Mouse (Mus musculus) ovary, adult 18-20 months (tissue): ENCODE data around the gene Plxnd1.
A peak's percentile ranks its signal among the peaks of the same experiment; 100 is the strongest.

ENCODE experiments used
- DNase-seq: peaks from one replicate; pipeline ENCODE4 v3.0.0; 2022; ENCODE audit warnings: low spot score, mixed read lengths

The Plxnd1 gene

GRCm38 (mm10) chr6:115998758-115999157 is 4.0 kb upstream of the Plxnd1 start:
- no peak for DNase-seq

- no peak for DNase-seq
These were observed 3.0 kb upstream of the Plxnd1 start for GRCm38 (mm10) chr6:115997726-115998311.

- no peak for DNase-seq
These were observed 1.5 kb upstream of the Plxnd1 start for GRCm38 (mm10) chr6:115996171-115996851.

DNA sequence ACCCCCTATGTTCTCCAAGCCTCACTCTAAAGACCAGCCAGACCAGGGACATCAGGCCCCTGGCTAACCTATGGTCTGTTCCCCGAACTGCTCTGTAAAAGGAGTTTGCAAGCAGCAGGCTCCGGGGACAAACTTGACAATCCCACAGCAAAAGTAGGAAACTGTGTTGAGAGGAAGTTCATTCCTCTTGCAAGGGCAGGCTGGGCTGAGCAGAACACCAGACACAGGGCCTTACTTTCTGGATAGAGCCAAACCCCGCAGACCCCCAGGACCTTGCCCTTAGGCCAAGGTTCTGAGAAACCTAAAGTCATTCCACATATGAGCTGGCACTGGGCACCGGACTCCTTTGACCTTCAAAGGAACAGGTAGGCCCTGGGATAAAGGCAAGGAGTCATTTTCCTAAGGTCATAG is 731 bp upstream of the Plxnd1 start:
- no peak for DNase-seq

DNA sequence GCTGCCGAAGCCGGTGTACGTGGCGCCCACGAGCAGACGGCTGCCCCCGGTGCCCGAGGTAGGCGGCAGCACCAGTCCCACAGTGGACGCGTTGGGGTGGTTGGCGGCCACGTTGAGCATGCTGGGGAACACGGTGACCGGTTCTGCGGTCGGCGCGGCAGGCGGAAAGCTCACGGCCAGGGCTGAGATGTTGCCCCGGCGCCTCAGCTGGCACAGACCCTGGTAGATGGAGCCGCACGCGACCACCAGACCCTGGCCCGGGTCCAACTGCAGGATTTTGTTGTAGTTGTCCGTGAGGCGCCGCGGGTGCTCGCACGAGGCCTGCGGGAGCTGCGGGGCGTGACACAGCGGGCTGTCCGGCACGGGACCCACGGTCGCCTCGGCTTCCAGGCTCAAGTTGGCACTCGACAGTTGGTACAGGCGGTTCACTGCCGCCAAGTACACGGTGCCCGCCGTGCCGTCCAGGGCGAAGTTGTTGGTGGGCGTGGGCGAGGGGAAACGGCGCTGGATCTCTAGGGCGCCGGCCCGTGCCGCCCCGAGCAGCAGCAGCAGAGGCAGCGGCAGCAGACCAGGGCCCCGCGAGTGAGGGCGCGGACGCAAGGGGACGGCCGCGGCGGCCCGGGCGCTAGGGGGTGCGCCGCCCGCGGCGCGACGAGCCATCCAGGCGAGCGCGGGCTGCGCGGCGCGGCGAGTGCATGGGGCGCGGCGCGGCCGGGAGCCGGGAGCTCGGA is 494 bp downstream of the Plxnd1 start:
- no peak for DNase-seq

- DNase-seq, result no peak
These were observed 1.2 kb downstream of the Plxnd1 start for GRCm38 (mm10) chr6:115993463-115994145.

DNA sequence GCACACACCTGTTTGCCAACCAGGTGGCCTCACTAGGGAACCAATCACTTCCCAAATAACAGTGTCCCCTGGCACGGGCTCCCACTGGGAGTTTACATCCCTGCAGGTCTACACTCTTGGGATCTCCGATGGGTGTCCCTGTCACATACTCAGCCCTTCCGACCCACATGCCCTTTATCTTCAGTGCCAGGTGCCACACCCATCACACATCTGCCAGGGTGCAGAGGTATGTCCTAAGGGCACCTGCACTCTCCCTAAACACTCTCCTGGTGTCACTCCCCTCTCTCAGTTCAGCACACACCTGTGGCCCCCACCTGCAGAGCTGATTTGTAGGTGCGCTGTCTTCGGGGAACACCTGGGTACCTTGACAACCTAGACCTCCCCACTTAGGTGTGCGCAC is 1.8 kb downstream of the Plxnd1 start:
- DNase-seq, result no peak

- no peak for DNase-seq
These were observed 2.8 kb downstream of the Plxnd1 start for GRCm38 (mm10) chr6:115991881-115992620.

DNA sequence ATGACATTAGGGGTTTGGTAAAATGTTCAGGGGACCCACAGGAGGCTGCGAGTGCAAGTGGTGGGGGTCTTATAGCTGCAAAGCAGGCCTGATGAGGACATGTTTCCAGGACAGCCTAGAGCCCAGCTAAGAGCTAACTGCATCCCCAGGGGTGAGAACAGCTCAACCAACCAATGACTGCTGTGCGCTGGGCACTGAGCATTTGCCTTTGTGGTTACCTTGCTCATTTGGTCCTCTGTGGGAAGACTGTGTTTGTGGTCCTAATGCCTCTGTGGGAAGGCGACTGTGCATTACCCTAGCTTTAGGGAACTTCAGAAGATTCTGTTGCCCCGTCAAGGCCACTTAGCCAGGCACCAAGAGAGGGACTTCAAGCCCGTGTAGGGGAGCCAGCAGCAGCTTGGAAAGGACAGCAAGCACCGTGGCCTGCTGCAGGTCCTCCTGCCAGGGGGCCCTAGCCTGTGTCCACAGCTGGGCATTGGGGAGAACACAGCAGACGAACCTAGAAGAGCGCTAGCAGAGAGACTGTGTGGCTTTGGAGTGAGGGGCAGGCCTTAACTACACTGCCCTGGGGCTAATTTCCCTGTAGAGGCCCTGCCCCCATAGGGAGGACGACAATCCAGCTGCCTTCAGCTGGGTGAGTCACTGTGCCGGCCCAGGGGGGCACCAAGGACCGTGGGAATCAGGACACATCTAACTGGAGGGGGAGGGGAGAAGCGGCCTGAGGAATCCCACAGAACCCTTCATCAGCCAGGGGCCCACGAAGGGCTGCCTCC is 3.5 kb downstream of the Plxnd1 start:
- DNase-seq, result no peak

- no peak for DNase-seq
These were observed 4.3 kb downstream of the Plxnd1 start for GRCm38 (mm10) chr6:115990479-115990878.

DNA sequence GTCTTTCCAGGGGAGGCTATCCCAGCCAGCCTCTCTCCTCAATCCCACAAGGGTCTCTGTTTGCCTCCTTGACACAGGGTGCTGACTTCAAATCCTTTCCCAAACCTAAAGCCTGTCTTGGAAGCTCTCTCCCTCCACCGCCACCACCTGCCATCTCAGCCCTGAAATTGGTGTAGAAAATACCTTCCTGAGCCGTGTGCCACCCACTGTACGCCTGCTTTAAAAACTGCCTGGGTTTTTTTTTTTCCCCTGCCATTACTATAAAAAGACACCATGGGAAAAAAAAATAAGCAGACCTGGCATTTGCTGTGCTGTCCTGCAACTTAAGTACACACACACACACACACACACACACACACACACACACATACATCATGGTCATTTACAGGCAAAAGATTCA is 4.7 kb downstream of the Plxnd1 start:
- DNase-seq, result no peak

DNA sequence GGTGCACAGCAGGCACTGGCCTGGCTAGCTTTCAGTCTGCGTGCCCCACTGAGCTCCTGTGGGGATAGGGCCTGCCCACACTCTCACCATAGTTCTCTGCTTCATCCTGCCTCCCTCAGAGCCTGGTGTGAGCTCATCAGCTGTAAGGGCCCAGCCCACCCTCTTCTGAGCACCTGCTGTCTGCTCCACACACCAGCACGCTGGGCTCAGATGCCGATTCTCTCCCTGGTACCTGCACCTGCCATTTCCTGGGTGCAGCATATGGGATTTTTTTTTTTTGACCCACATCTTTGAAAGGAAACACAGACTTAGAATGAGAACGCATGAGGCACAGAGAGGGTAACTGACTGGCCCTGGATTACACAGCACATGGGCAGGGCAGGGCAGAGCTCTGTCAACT is 5.2 kb downstream of the Plxnd1 start:
- DNase-seq, result no peak

DNA sequence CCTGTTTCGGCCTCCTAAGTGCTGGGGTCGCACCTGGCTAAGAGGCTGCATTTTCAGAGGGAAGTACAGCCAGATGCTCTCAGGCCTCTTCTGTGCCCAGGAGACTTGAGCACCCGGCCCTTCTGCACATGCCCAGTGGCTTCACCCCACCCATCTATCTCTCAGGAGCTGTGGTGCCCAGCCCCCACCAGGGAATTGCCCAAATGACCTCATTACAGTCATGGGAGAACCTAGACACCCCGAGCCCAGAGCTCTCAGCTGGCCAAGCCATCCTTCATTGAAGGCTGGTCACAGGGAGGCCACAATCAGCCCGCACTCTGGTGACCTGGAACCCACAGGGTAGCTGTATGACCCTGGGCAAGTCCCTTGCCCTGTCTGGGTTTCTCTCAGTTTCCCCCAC is 5.8 kb downstream of the Plxnd1 start:
- DNase-seq, result no peak

DNA sequence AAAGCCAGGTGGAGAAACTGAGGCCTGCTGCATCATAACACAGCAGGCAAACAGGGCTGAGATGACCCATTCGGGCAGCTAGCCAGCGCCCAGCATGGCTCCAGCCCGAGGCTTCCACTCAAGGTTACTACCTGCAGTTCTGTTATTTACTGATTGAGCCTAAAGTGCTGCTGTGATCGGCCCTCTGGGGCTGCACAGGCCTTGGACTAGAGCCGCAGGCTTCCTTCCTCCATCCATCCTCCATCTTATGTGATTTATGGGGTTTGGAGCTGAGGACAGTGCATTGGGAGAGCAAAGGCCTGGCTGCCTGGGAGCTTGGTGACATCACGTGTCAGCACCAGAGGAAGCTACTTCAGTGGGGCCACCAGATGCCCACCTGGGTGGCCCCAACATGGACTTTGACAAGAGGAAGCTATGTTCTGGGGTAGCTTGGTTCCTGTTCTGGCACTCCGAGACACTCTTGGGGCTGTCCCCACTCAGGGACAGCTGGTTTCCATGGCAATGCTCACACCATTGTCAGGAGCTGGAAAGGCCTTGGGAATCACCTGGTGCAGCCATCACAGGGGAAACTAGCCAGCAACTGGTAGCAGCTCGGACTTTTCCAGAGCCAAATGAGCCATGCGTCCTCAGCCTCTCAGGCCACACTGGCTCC is 7.6 kb downstream of the Plxnd1 start:
- DNase-seq, result peak; percentile 53

DNA sequence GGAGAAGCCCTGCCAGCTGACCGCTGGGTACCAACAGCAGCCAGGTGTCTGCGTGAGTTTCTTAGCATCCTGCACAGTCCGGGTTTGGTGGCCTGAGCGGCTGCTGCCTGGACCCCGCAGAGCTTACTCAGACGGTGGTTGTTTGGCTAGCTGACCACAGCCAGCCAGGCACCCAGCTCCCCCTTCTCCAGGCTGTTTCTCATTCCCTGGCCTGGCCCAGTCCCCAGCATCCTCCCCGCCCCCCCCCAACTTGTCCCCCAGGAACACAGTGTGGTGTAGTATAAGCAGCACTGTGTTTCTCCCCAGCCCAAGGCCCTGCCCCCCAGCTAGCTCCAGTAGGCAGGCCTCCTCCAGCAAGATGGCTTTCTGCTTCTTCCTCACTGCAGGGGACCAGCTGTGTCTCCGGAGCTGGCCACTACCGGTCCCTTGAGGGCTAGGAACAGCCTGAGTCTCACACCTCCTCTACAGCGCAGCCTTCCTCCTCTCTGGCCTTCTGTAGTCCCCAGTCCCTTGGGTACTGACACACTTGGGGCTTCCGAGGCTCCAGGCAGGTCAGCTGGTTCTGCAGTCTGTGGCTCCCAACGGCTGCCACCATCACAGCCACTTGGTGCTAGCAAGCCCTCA is 8.2 kb downstream of the Plxnd1 start:
- DNase-seq, result no peak

- peak; percentile 57 for DNase-seq
These were observed 9.2 kb downstream of the Plxnd1 start for GRCm38 (mm10) chr6:115985622-115986021.

- no peak for DNase-seq
These were observed 10.2 kb downstream of the Plxnd1 start for GRCm38 (mm10) chr6:115984580-115984979.

DNA sequence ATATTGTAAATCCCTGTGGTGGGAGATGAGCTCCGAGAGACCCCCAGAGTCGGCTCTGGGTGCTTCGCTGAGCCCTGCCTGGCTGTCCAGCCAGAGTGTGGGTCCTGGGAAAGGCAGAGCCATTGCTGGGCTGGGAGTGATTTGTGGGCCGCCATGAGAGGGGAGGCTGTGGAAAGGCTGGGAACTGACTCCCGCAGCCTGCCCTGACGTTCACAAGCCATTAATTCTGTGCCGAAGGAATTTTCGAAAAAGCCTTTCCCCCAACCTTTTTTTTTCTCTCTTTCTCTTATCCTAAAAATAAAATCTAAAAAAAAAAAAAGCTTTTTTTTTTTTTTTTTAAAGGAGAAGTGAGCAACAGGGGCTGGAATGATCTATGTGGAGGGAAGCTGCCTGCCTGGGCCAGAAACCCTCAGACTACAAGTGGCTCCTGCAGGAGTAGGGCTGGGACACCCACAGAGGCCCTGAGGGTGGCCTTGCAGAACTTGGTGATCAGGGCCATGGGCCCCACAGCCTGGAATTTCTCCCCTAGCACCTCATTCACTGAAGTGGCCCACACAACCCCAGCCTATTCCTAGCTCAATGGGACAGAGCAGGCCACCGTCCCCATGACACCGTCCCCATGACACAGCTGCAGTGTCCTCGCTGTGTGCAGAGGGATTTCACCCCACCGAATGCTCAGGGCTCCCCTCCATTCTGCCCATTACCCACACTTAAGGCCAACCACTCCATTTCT is 11.3 kb downstream of the Plxnd1 start:
- no peak for DNase-seq

GRCm38 (mm10) chr6:115982889-115983288 is 11.9 kb downstream of the Plxnd1 start:
- no peak for DNase-seq

- no peak for DNase-seq
These were observed 16.2 kb downstream of the Plxnd1 start for GRCm38 (mm10) chr6:115978596-115978995.
